Comparison of ENCODE assay signal across 13 mouse cellular contexts in the genomic region with DNA sequence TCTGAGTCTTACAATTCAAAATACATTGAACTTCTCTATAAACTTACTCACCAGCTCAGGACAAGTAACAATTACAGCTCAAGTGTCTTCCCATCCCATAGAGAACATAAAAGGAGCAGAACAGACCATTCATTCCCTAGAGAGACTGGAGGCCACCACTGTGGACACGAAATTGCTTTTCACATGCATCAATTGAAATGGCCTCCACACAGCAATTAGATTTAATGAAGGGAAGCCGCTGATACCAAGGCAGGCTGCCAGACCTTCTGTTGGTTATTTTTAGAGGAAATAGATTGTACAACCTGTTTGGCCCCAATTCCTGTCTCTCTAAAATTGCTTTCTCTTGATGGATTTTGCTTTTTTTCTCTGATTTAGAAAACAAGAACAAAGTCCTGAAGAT.
DNase-seq lines count a peak whose midpoint lies in the region; ATAC-seq and TF ChIP-seq lines count a peak whose summit lies in the region.
"Had no signal": no experiment of that assay in that cellular context is flagged by ENCODE, and none has a peak within 500 bp of the region (broad histone marks: within the 10 kb centered on the region; RNA-seq: fewer than 3 reads in every experiment).

No protein-coding gene starts in this region.

- no peaks in the 10 kb centered on the region for H3K9me3 ChIP-seq in forebrain, embryonic 14.5 days (replicated peaks; ENCODE audit: control insufficient read depth, low read length)
- no peaks in the 10 kb centered on the region for H3K9me3 ChIP-seq in forebrain, embryonic 12.5 days
- H3K9me3 ChIP-seq in midbrain, postnatal 0 days (ENCODE audit: low read length) = no peaks in the 10 kb centered on the region
- H3K9me3 ChIP-seq in midbrain, embryonic 11.5 days (ENCODE audit: control insufficient read depth, low read length) = no peaks in the 10 kb centered on the region
- H3K9me3 ChIP-seq: limb, embryonic 13.5 days had no signal

- H3K4me3 ChIP-seq in forebrain, embryonic 14.5 days (ENCODE audit: low read depth, low read length) = no peak overlapping the region
- H3K4me3 ChIP-seq in forebrain, embryonic 12.5 days (replicated peaks) = no peak overlapping the region
- no peak overlapping the region for H3K4me3 ChIP-seq in midbrain, postnatal 0 days (ENCODE audit: low read depth, low read length)
- H3K4me3 ChIP-seq in midbrain, embryonic 11.5 days (ENCODE audit: low read depth, low read length) = no peak overlapping the region
- H3K4me3 ChIP-seq in heart, adult 2 months = no peak overlapping the region
- H3K4me3 ChIP-seq: limb, embryonic 13.5 days had no signal

- H3K36me3 ChIP-seq in forebrain, embryonic 14.5 days (ENCODE audit: control insufficient read depth, insufficient read depth, low read length) = no peaks in the 10 kb centered on the region
- H3K36me3 ChIP-seq in forebrain, embryonic 12.5 days (replicated peaks) = no peaks in the 10 kb centered on the region
- H3K36me3 ChIP-seq in midbrain, postnatal 0 days (ENCODE audit: insufficient read depth, low read length) = no peaks in the 10 kb centered on the region
- H3K36me3 ChIP-seq in midbrain, embryonic 11.5 days (ENCODE audit: control insufficient read depth, insufficient read depth, low read length) = no peaks in the 10 kb centered on the region
- no peaks in the 10 kb centered on the region for H3K36me3 ChIP-seq in heart, adult 2 months (ENCODE audit: control insufficient read depth, insufficient read depth, low read length)
- H3K36me3 ChIP-seq: limb, embryonic 13.5 days had no signal

- ATAC-seq in forebrain, embryonic 14.5 days = peak; percentile 60; the same call in 1 of the 2 replicates
- ATAC-seq in forebrain, embryonic 12.5 days (ENCODE audit: low FRiP score) = no peak
- ATAC-seq in midbrain, postnatal 0 days (ENCODE audit: low FRiP score) = no peak
- no peak for ATAC-seq in midbrain, embryonic 11.5 days (ENCODE audit: low FRiP score)

- no peaks in the 10 kb centered on the region for H3K27me3 ChIP-seq in forebrain, embryonic 14.5 days (replicated peaks; ENCODE audit: control insufficient read depth, insufficient read depth, low read length)
- no peaks in the 10 kb centered on the region for H3K27me3 ChIP-seq in forebrain, embryonic 12.5 days
- no peaks in the 10 kb centered on the region for H3K27me3 ChIP-seq in midbrain, postnatal 0 days (ENCODE audit: insufficient read depth, low read length)
- no peaks in the 10 kb centered on the region for H3K27me3 ChIP-seq in midbrain, embryonic 11.5 days (ENCODE audit: control insufficient read depth, insufficient read depth, low read length)
- H3K27me3 ChIP-seq in heart, adult 2 months (ENCODE audit: control insufficient read depth, insufficient read depth, low read length) = no peaks in the 10 kb centered on the region
- H3K27me3 ChIP-seq: limb, embryonic 13.5 days had no signal

- H3K4me1 ChIP-seq in forebrain, embryonic 14.5 days (ENCODE audit: control insufficient read depth, insufficient read depth, low read length) = peaks cover 7% of the 10 kb centered on the region; the same call in 1 of the 2 replicates
- H3K4me1 ChIP-seq in forebrain, embryonic 12.5 days = peaks cover 3% of the 10 kb centered on the region; the same call in 1 of the 2 replicates
- H3K4me1 ChIP-seq in midbrain, postnatal 0 days (ENCODE audit: insufficient read depth, low read length) = no peaks in the 10 kb centered on the region
- H3K4me1 ChIP-seq in midbrain, embryonic 11.5 days (ENCODE audit: control insufficient read depth, insufficient read depth, low read length) = no peaks in the 10 kb centered on the region
- H3K4me1 ChIP-seq in heart, adult 2 months (ENCODE audit: control insufficient read depth, insufficient read depth, low read length) = no peaks in the 10 kb centered on the region
- H3K4me1 ChIP-seq: limb, embryonic 13.5 days had no signal

- 16% methylated on average over 2 of the region's 2 CpGs for WGBS in forebrain, embryonic 14.5 days
- 37% methylated on average over 2 of the region's 2 CpGs for WGBS in forebrain, embryonic 12.5 days
- 66% methylated on average over 2 of the region's 2 CpGs for WGBS in midbrain, postnatal 0 days
- WGBS in midbrain, embryonic 11.5 days = 73% methylated on average over 2 of the region's 2 CpGs
- WGBS in heart, adult 2 months = 22% methylated on average over 2 of the region's 2 CpGs

- H3K9ac ChIP-seq in forebrain, embryonic 14.5 days (ENCODE audit: low read length) = no peak overlapping the region
- no peak overlapping the region for H3K9ac ChIP-seq in forebrain, embryonic 12.5 days
- no peak overlapping the region for H3K9ac ChIP-seq in midbrain, postnatal 0 days (replicated peaks; ENCODE audit: low read length, poor library complexity, severe bottlenecking)
- H3K9ac ChIP-seq in midbrain, embryonic 11.5 days (ENCODE audit: low read length) = no peak overlapping the region
- no peak overlapping the region for H3K9ac ChIP-seq in heart, adult 2 months (ENCODE audit: low read depth, low read length)
- H3K9ac ChIP-seq: limb, embryonic 13.5 days had no signal

- no peak for TF ChIP-seq CTCF in midbrain, postnatal 0 days (IDR thresholded peaks at IDR 0.05)
- TF ChIP-seq CTCF in heart, adult 2 months (IDR thresholded peaks at IDR 0.05) = no peak

- H3K79me2 ChIP-seq in heart, adult 2 months (replicated peaks; ENCODE audit: control insufficient read depth, insufficient read depth, low read length) = no peaks in the 10 kb centered on the region

- 0 out of 2 replicates have a peak overlapping the region, but pooled peaks have one; percentile 14 for H3K27ac ChIP-seq in forebrain, embryonic 14.5 days (ENCODE audit: low read depth, low read length)
- no peak overlapping the region for H3K27ac ChIP-seq in forebrain, embryonic 12.5 days
- no peak overlapping the region for H3K27ac ChIP-seq in midbrain, postnatal 0 days (ENCODE audit: low read depth, low read length)
- H3K27ac ChIP-seq in midbrain, embryonic 11.5 days (ENCODE audit: low read depth, low read length) = no peak overlapping the region
- H3K27ac ChIP-seq in heart, adult 2 months = no peak overlapping the region
- H3K27ac ChIP-seq: limb, embryonic 13.5 days had no signal

- TF ChIP-seq EP300 in heart, adult 2 months (IDR thresholded peaks at IDR 0.05; ENCODE audit: insufficient read depth, low read depth, low read length) = no peak

- H3K4me2 ChIP-seq in forebrain, embryonic 14.5 days (ENCODE audit: low read length) = no peak overlapping the region
- H3K4me2 ChIP-seq in forebrain, embryonic 12.5 days = no peak overlapping the region
- H3K4me2 ChIP-seq in midbrain, postnatal 0 days (ENCODE audit: low read depth, low read length, poor library complexity, severe bottlenecking) = no peak overlapping the region
- H3K4me2 ChIP-seq in midbrain, embryonic 11.5 days = no peak overlapping the region
- H3K4me2 ChIP-seq: limb, embryonic 13.5 days had no signal

- DNase-seq in forebrain, embryonic 14.5 days (ENCODE audit: low spot score) = peak; percentile 80
- DNase-seq in midbrain, postnatal 0 days (ENCODE audit: low spot score) = peak; percentile 65
- no peak for DNase-seq in midbrain, embryonic 11.5 days (ENCODE audit: low spot score, missing footprints)
- peak; percentile 26 to 64 for DNase-seq in cerebellum, postnatal 25 days
- peak; percentile 5 for DNase-seq in retina, postnatal 7 days (ENCODE audit: low read depth, low spot score)
- no peak for DNase-seq in heart, postnatal 36 days
- DNase-seq in heart, adult 2 months = no peak
- DNase-seq: adrenal gland, postnatal 36 days; heart, adult 11 months; kidney, adult 8-10 months; lung, adult 18-20 months had no signal

- intact Hi-C loops in heart, postnatal 36 days (cut with DNase I) = no loop called here
- intact Hi-C loops in heart, adult 2 months (cut with DNase I) = no loop called here

- no peak for TF ChIP-seq POLR2A in heart, adult 2 months (IDR thresholded peaks at IDR 0.05; ENCODE audit: insufficient read depth, low read depth, low read length)

Comparison
In these comparisons a context has a peak if more than half of its experiments do, and no peak if none do; other contexts are left out.
1. DNase-seq: peak in forebrain, embryonic 14.5 days (single experiment), midbrain, postnatal 0 days (single experiment), cerebellum, postnatal 25 days (2 of 2) and retina, postnatal 7 days (single experiment); none in midbrain, embryonic 11.5 days (single experiment), heart, postnatal 36 days (0 of 2) and heart, adult 2 months (0 of 2).